Mouse (Mus musculus): Measurements from ENCODE around the gene Adgrv1.

Gene Adgrv1

DNA sequence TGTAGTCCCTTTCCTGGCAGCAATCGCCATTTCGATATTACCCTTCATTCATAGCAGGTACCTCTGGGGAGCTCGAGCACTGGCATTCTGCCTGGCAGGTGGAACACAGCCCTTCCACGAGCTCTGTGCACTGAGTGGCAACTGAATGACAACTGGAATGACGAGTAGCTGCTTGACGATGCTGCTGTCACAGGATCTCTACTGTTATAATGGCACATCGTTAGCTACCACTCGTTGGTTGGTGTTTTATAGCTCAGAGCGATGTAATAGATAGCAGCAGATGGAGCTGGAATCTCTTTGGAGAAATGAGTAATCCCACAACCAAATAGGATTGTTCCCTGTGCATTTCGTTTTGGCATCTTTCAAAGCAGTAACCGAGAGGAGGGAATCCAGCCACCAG, 587.6 kb downstream of the Adgrv1 start:
- no peak for DNase-seq (ENCODE audit: low read depth)
